Mouse (Mus musculus): ENCODE measurements around the gene 1700020D05Rik.
"Not testable (repeated sequence)": the region's sequence is repeated elsewhere in the genome, so short reads cannot be mapped to it uniquely, and the experiment has no call there.

The 1700020D05Rik gene

DNA sequence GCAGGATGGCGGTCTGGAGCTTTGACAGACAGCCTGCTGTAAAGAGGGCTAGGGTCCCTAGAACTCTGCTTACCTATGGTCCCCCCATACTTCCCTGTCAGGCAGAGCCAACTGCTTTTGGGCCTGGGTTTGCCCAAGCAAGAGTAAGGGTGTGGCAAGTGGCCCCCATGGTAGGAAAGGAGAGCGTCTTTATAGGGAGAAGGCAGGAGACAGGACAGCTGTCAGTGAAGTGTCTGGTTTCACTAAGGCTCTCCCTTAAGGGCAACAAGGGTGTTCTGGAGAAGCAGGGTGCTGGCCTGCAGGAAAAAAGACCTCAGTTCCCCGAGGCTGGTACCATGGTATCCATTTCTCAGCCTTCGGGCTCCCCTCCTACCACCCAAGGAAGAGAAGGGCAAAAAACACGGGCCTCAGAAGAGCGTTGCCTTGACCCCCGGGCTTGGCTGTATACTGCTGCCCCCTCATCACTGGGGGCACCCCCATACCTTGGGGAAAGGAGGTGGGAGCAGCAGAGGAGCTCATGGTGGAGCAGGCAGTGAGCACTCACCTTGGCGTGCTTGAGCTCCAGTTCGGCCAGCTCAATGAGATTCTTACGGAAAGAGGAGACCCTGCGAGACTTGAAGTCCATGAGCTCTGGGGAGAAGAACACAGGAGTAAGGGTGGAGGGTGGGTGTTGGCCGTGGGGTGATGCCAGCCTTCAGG lies 8.1 kb downstream of the 1700020D05Rik start:
- CTCF ChIA-PET: interaction anchor here (0.6 to 1.1 kb wide), 3 partner anchors 15 to 250 kb away, joined by 3 to 5 read pairs (median 3); partner anchors contain the start of gene Snx32

DNA sequence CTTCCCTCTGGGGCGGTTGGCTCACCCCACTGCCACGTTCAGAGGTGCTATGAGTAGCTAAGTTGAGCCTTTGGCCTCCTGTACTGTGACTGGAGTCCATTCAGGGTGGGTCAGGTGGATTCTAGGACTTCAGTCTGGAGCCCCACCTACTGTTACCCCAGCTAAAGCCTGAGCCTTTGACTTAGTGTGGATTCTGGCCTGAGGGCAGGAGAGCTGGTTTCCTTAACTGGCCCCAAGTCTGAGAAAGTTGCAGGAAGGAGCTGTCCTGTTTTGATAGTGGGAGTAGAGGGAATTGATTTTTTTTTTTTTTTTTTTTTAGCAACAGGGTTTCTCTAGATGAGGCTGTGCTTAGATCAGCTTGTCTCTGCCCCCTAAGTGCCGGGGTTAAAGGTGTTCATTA lies 9.3 kb downstream of the 1700020D05Rik start:
- CTCF ChIA-PET: no interaction called here

DNA sequence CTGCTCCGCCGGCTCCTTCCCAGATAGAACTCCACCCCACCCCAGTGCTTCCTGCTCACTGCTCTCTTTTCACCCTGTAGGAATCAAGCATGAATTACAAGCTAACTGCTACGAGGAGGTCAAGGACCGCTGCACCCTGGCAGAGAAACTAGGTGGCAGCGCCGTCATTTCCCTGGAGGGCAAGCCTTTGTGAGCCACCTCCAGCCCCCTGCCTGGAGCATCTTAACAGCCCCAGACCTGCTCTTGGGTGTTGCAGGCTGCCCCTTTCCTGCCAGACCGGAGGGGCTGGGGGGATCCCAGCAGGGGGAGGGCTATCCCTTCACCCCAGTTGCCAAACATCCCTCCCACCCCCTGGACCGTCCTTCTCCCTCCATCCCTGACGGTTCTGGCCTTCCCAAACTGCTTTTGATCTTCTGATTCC lies 10.3 kb downstream of the 1700020D05Rik start:
- CTCF ChIA-PET: not testable (repeated sequence)

DNA sequence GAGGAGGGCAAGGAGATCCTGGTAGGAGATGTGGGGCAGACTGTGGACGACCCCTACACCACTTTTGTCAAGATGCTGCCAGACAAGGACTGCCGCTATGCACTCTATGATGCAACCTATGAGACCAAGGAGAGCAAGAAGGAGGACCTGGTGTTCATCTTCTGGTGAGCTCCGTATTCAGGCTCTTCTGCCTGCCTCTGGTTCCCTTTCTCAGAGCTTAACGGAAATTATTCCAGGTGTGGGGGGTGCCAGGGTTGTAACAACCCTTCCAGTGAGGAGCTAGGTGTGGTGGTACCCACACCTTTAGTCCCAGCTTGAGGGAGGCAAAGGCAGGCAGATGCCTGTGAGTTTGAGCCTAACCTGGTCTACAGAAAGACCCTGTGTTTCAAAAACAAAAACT lies 10.9 kb downstream of the 1700020D05Rik start:
- CTCF ChIA-PET: no interaction called here

DNA sequence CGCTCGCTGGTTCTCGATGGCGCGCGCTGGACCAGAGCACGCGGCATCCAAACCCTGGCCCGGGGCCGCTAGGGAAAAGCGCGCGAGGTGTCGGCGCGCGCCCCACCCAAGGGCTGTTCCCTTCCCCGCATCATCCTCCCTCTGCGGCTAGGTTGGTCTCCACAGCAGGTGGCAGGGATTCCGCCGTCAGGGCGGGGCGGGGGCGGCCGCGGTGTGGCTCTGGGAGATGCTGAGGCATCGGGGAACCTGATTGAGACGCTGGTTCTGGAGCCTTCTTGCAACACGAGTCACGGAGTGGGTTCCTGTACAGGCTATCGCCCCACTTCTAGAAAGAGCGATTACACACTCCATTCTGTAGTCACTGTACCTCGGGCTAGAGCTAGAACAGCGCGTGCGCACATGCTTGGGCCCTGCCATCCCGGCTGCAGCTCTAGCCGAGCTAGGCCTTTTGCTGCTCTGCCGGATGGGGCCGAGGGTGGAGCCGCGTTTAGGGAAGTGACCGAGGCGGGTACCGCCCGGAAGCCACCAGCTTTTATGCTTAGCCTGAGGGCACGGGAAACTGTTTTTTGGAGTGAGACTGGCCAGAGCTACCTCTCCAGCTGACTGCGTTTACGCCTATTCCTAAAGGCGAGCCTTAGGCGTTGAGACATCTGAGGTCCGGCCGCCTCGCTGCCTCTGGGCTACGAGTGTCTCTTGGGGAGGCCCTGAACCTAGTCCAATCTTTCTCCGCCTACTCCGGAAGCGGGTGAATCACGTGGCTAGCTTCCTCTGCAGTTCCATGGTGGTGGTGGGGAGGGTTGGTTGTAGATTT lies 12.5 kb downstream of the 1700020D05Rik start:
- CTCF ChIA-PET: no interaction called here

DNA sequence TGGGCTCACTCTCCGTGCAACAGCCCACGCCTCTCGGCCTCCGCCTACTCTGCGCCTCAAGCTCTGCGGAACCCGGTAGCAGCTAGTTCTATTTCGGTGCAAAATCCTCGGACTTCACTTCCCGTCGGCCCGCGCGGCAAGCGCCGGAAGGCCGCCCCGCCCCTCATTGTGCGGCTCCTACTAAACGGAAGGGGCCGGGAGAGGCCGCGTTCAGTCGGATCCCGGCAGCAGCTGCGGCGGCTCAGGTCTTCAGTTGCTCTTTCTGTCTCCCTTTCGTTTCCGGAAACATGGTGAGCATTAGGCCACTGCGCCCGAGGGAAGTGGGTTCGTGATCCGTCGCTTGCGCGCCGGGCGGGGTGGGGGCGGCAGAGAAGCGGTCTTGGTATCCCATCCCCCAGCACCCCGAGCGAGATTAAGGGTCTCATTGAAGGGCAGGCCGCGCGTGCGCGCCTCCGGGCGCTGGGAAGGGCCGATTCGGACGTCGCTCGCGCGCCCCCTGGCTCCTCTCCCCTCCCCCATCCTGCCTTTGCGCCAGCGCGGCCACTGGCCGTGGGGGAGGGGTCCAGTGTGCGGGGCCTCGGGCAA lies 13.2 kb downstream of the 1700020D05Rik start, which contains the start of gene Cfl1:
TSS of gene Cfl1 (plus strand) at position 143 of the 585 bp plus-strand sequence.
- CTCF ChIA-PET: interaction anchor here (1.1 kb wide), 1 partner anchor 20 kb away, joined by 3 read pairs; the partner anchor contains the start of gene Snx32

DNA sequence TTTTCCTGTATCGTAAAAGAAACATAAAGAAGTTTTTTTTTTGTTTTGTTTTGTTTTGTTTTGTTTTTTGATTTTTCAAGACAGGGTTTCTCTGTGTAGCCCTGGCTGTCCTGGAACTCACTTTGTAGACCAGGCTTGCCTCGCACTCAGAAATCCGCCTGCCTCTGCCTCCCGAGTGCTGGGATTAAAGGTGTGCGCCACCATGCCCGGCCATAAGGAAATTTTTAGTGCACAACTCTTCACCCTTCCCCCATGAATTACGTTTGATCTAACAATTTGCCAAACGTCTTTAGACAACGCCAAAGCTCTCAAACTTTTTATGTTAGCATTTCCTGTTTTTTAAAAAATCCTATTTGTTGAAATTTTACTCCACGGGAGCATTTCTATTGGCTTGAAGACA lies 13.9 kb downstream of the 1700020D05Rik start:
- CTCF ChIA-PET: interaction anchor here (1.1 kb wide), 1 partner anchor 21 kb away, joined by 3 read pairs; the partner anchor contains the start of gene Snx32

DNA sequence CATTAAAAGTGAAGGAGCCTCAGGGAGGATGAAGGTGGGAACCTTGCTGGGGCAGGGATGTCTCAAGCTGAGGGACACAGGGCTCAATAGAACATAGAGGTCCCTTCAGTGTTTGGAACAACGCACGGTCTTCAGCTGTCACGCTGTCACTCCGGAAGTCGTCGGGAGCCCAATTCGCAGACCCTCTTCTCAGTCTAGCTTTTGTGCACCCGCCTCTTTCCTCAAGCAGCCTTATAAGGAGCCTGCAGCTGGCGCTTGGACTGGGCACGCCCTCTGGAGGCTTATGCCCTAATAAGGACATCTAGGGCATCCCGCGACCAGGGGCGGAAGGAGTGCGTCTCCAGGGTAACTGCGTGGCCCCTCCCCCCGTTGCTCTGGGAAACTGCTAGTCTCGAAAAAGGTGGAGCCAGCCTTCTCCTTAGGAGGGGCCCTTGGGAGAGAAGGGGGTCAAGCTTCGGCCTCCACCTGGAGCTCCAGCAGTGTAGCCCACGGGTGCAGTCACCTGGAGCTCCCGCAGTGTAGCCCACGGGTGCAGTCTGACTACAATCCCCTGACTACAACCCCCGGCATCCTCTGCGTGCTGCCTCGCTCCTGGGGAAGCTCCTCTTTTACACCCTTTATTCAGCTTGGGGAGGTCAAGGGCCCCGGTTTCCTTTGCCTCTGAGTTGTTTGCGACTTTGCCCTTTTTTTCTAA lies 14.6 kb downstream of the 1700020D05Rik start:
- CTCF ChIA-PET: interaction anchor here (0.5 to 1.1 kb wide), 3 partner anchors 22 to 557 kb away, joined by 3 to 12 read pairs (median 3); partner anchors contain the start of gene Snx32

DNA sequence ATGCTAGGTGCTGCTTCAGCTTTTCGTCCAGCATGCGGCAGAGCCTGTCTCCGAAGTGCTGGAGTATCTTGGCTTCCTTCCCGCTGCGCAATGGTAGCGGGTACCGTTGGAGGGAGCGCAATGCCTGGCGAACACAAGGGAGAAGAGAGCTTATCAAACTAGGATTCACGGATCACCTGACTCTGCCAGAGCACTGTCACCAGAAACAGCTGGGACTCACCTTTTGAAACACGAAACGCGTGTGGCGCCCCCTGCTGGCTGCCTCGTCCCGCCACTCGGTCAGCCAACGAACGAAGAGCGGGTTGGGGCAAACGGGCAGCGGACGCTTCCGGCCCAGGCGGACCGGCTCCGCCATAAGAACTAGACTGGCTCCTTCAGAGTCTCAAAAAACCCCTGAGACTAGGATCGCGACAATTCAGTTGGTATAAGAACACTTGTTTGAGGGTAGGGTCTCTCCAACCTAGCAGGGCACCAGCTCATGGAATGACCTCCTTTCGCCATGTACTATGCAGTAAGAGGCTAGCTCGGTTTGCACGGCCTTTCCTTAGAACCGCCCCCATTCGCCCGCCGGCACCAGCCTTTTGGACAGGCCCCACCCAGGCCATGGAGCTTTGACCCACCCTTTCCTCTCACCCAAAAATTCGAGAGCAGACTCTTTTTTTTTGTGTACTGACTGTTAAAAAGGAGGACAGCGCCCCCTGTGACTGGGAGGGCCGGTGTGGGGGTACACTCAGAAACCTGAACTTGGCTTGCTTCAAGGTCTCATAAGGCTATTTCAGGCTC lies 15.6 kb downstream of the 1700020D05Rik start, which contains the start of gene Mus81:
TSS of gene Mus81 (minus strand) at position 635 of the 783 bp plus-strand sequence.
- CTCF ChIA-PET: interaction anchor here (0.7 to 1.7 kb wide), 6 partner anchors 14 to 55 kb away, joined by 3 to 9 read pairs (median 4); partner anchors contain the start of genes Efemp2 and Snx32

DNA sequence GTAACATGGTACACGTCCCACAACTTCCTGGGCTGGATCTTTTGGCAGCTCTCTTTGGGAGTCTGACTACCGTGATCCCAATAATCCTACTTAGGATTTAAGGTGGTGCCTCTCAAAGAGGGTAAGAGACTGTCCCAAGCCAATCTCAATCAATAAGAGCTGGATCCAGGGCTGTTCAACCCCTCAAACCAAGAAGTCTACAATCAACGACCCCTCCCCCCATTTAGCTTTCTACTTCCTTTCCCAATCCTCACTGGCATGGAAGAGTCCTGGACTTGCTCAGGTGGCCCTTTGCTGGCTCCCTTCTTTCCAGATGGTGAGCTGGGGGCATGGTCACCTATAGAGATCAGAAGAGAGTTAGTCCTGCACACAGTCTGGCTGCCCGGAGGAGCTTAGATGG lies 16.8 kb downstream of the 1700020D05Rik start:
- CTCF ChIA-PET: interaction anchor here (0.9 to 1.7 kb wide), 3 partner anchors 13 to 54 kb away, joined by 4 to 9 read pairs (median 5); partner anchors contain the start of gene Efemp2

DNA sequence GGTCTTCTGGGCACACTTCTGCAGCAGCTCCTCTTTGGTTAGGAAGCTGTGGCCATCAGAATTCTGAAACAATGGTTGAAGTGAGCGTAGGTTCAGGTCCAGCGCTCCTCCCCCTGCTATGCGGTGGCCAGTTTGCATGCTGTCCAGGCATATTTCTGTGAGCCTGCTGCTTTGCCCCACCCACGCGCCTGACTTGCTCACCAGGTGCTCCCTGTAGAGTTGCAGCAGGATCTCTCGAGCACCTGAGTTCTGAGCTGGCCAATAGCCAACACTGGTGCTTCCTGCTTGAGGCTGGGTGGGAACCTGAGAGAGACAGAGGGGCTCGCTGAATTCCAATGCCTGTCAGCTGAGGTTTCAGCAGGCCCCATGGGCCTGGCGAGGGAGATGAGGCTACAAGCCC lies 17.3 kb downstream of the 1700020D05Rik start:
- CTCF ChIA-PET: no interaction called here

DNA sequence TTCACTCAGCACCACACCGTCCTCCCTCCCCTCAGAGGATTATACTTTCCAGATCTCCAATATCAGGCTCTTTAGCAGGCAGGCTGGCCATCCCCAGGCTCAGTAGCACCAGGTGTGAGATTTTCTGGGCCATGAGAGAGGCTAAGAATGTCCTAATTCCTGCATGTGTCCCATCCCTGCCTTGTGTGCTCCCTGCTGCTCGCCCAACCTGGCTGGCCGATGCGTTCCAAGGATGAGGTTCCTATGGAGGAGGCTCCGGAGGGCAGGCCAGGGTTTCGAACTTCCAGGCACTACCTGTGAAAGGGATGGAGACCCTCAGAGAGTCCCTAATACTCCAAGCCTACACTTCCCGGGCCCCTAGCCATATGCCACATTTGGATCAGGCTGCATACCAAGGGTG lies 17.8 kb downstream of the 1700020D05Rik start:
- CTCF ChIA-PET: no interaction called here

DNA sequence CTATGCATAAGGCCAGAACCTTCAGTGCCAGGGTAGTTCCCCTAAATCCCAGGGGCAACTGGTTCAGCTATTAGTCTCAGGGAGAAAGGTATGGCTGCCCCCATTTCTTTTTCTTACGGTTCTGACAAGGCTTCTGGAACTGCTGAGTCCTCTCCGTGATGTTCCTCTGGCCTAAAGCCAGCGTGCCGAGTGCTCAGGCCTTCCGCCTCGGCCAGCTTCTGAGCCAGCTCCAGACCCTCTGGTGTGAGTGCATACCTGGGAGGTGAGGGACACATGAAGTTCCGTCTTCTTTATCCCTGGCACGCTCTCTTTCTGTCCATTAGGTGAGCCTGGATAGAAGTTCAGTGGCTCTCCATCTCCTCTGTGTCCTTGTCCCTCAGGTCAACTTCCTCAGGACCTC lies 18.2 kb downstream of the 1700020D05Rik start:
- CTCF ChIA-PET: no interaction called here

DNA sequence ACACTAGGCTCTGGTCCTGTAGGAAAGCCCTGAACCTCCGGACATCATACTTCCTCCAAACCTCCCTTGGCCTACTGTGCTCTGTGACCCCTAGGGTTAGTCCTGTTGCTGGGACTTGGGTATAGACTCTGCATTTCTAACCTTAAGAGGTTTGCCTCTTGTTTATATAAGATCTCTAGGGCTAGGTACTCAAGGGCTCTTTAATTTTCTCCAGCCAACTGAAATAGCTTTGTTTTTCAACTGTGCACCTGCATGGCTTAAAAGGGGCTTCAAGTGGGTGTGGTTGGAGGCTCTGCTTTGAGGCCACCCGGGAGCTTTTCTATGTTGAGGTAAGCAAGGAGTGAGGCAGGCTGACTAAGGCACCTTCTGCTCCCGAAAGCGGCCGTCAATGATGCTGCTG lies 19.1 kb downstream of the 1700020D05Rik start:
- CTCF ChIA-PET: no interaction called here

DNA sequence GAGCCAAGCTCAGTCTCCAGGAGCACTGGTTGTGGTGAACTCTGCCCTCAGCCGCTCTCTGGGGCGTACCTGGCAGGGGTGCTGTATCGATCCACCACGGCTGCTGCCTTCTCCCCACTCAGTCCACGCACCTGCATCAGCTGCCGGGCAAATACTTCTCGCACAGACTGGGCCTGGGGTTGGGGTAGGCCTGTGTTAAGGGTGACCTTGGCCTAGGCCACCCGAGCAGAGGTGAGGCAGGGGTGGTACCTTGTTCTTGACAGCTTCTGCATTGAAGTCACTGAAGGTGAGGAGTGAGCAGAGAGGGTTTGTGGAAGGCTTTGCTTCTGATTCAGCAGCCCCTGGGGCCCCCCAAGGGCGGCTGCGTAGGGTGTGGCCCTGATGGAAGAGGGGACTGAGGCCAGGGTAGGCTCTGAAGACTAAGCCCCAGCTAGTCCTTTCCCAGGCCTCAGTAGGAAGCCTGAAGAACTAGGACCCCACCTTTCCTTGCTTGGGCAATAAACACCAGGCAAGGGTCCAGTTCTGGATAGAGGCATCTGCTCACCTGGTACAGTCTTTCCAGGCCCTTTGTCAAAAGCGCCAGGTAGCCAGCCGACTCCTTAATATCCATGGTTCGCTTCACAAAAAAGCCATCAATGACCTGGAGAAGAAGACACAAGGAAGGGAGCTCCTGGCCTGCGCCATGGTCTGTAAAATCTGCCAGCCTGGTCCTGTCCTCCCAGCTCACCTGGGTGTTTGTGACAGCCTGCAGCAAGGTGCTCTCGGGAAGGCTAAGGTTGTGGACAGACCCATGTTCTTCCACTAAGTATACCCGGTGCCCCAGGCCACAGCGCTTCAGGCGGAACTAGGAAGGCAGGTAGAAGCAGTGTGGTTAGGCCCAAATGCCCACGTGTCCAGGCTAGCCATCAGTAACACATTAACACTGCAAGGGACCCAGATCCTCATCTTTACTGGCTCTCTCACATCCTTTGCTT lies 19.9 kb downstream of the 1700020D05Rik start:
- CTCF ChIA-PET: no interaction called here

DNA sequence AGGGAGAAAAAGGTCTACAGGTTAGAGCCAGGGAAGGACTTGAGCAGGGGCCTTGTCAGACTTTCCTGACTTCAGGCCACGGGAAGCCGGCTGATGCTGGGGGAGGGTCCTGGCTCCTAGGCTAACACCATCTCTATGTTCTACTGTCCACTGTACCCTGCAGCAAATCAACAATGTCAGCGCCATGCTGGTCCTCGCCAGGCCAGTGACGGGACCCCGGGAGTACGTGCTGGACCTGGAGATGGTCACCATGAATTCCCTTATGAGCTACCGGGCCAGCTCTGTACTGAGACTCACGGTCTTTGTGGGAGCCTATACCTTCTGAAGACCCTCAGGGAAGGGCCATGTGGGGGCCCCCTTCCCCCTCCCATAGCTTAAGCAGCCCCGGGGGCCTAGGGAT lies 22.2 kb downstream of the 1700020D05Rik start:
- CTCF ChIA-PET: no interaction called here

DNA sequence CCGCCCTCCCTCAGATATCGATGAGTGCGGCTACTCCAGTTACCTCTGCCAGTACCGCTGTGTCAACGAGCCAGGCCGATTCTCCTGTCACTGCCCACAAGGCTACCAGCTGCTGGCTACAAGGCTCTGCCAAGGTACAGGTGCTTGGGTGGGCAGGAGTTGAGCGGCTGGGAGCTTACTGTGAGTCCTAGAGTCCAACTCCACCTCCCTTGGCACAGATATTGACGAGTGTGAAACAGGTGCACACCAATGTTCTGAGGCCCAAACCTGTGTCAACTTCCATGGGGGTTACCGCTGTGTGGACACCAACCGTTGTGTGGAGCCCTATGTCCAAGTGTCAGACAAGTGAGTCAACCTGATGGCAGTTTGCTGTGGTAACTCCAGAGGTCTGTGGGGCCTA lies 23.6 kb downstream of the 1700020D05Rik start:
- CTCF ChIA-PET: no interaction called here

DNA sequence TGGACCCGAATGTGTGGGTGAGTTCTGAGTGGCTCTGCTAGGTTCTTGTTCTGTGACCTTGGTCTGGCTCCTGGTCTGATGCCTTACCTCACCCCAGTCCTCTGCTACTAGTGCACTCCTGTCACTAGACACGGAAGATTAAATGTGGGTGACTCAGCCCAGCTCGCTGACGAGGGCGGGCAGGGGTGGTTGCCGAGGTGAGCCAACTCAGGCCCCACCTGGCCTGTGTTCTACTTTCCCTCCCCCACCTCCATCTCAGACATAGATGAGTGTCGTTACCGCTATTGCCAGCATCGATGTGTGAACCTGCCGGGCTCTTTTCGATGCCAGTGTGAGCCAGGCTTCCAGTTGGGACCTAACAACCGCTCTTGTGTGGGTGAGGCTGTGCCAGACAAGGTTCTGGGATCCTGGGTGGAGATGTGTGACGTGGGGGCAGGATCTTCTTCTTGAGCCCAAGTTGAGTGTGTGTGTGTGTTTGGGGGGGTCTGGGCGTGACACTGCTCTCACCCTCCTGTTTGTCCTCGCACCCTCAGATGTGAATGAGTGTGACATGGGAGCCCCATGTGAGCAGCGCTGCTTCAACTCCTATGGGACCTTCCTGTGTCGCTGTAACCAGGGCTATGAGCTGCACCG lies 25.8 kb downstream of the 1700020D05Rik start:
- CTCF ChIA-PET: no interaction called here
